Mouse (Mus musculus): ENCODE results near the gene AY761184. TPM values are rescaled to one million over a fixed set of nuclear protein-coding genes. Genes with fewer than 3 reads are reported as not detected.
"Not testable (repeated sequence)": the region's sequence is repeated elsewhere in the genome, so short reads cannot be mapped to it uniquely, and the experiment has no call there.

AY761184 gene
- not detected in 2 replicates for polyA plus RNA-seq (2014; fragmentation: Nextera tagmentation; extraction: Ambion mirVana)

- not testable (repeated sequence) for H3K4me1 ChIP-seq (ENCODE audit: control insufficient read depth, insufficient read depth, low read length); H3K36me3 ChIP-seq (ENCODE audit: control insufficient read depth, insufficient read depth, low read length); H3K4me2 ChIP-seq; H3K4me3 ChIP-seq (ENCODE audit: low read depth, low read length); H3K27me3 ChIP-seq (ENCODE audit: control insufficient read depth, insufficient read depth, low read length); H3K27ac ChIP-seq (ENCODE audit: low read depth, low read length); H3K9me3 ChIP-seq (replicated peaks; ENCODE audit: control insufficient read depth, low read length); H3K9ac ChIP-seq (ENCODE audit: low read depth, low read length); ATAC-seq (replicated peaks; ENCODE audit: insufficient number of reproducible peaks, low FRiP score, low TSS enrichment)
- 50% methylated on average over 1 of the region's 2 CpGs for WGBS (ENCODE audit: insufficient replicate concordance)
Observed at GRCm38 (mm10) chr8:21703545-21703944, at the start of gene AY761184. TSS of gene AY761184 (minus strand) at chr8:21703645.

- H3K4me3 ChIP-seq (ENCODE audit: low read depth, low read length); H3K36me3 ChIP-seq (ENCODE audit: control insufficient read depth, insufficient read depth, low read length); H3K9me3 ChIP-seq (replicated peaks; ENCODE audit: control insufficient read depth, low read length); ATAC-seq (replicated peaks; ENCODE audit: insufficient number of reproducible peaks, low FRiP score, low TSS enrichment); H3K4me2 ChIP-seq; H3K27ac ChIP-seq (ENCODE audit: low read depth, low read length); H3K4me1 ChIP-seq (ENCODE audit: control insufficient read depth, insufficient read depth, low read length); H3K27me3 ChIP-seq (ENCODE audit: control insufficient read depth, insufficient read depth, low read length); H3K9ac ChIP-seq (ENCODE audit: low read depth, low read length): not testable (repeated sequence)
- no CpG with 5 or more reads among the region's 1 CpGs for WGBS (ENCODE audit: insufficient replicate concordance)
Observed at GRCm38 (mm10) chr8:21665497-21665896, 37.9 kb downstream of the AY761184 start, which contains the start of gene Defa34. TSS of gene Defa34 (plus strand) at chr8:21665797.

DNA sequence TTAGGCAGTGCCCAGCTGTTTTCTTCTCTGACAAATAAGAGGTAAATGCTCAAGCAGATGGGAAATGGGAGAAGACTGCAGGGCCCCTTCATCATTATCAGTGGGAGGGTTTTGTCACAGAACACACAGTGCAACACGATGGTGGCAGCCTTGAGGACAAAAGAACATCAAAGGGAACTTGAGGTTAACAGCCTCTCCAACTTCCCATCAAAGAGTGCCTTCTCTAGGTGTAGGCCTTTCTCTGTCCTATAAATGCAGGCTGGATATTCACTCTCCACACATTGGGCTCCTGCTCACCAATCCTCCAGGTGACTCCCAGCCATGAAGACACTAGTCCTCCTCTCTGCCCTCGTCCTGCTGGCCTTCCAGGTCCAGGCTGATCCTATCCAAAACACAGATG lies 48.0 kb downstream of the AY761184 start, which contains the start of gene Defa17:
TSS of gene Defa17 (plus strand) at position 301 of the 400 bp plus-strand sequence.
- H3K27ac ChIP-seq (ENCODE audit: low read depth, low read length); H3K36me3 ChIP-seq (ENCODE audit: control insufficient read depth, insufficient read depth, low read length); ATAC-seq (replicated peaks; ENCODE audit: insufficient number of reproducible peaks, low FRiP score, low TSS enrichment); H3K9ac ChIP-seq (ENCODE audit: low read depth, low read length); H3K4me2 ChIP-seq; H3K27me3 ChIP-seq (ENCODE audit: control insufficient read depth, insufficient read depth, low read length); H3K4me3 ChIP-seq (ENCODE audit: low read depth, low read length); H3K4me1 ChIP-seq (ENCODE audit: control insufficient read depth, insufficient read depth, low read length); H3K9me3 ChIP-seq (replicated peaks; ENCODE audit: control insufficient read depth, low read length): not testable (repeated sequence)
- no CpG with 5 or more reads among the region's 2 CpGs for WGBS (ENCODE audit: insufficient replicate concordance)

Other genes starting within 250 kb of the AY761184 start
- not detected in 2 replicates for gene Gm7849, start 247.1 kb downstream of the AY761184 start, polyA plus RNA-seq (2014; fragmentation: Nextera tagmentation; extraction: Ambion mirVana)
- not detected in 2 replicates for gene Defa20, start 194.4 kb downstream of the AY761184 start, polyA plus RNA-seq (2014; fragmentation: Nextera tagmentation; extraction: Ambion mirVana)
- not detected in 2 replicates for gene Defa32, start 174.6 kb downstream of the AY761184 start, polyA plus RNA-seq (2014; fragmentation: Nextera tagmentation; extraction: Ambion mirVana)
- gene Defa37, start 138.3 kb downstream of the AY761184 start, polyA plus RNA-seq (2014; fragmentation: Nextera tagmentation; extraction: Ambion mirVana), result not detected in 2 replicates
- gene Defa28, start 120.6 kb downstream of the AY761184 start, polyA plus RNA-seq (2014; fragmentation: Nextera tagmentation; extraction: Ambion mirVana), result not detected in 2 replicates
- not detected in 2 replicates for gene Gm7861, start 109.1 kb downstream of the AY761184 start, polyA plus RNA-seq (2014; fragmentation: Nextera tagmentation; extraction: Ambion mirVana)
- not detected in 2 replicates for gene Defa26, start 85.5 kb downstream of the AY761184 start, polyA plus RNA-seq (2014; fragmentation: Nextera tagmentation; extraction: Ambion mirVana)
- gene Defa17, start 47.9 kb downstream of the AY761184 start, polyA plus RNA-seq (2014; fragmentation: Nextera tagmentation; extraction: Ambion mirVana), result not detected in 2 replicates
- gene Defa34, start 37.8 kb downstream of the AY761184 start, polyA plus RNA-seq (2014; fragmentation: Nextera tagmentation; extraction: Ambion mirVana), result not detected in 2 replicates
- gene Defa24, start 30.8 kb upstream of the AY761184 start, polyA plus RNA-seq (2014; fragmentation: Nextera tagmentation; extraction: Ambion mirVana), result not detected in 2 replicates
- not detected in 2 replicates for gene Defb50, start 119.9 kb upstream of the AY761184 start, polyA plus RNA-seq (2014; fragmentation: Nextera tagmentation; extraction: Ambion mirVana)
- gene Defb2, start 136.3 kb upstream of the AY761184 start, polyA plus RNA-seq (2014; fragmentation: Nextera tagmentation; extraction: Ambion mirVana), result not detected in 2 replicates
- not detected in 2 replicates for gene Defb10, start 155.3 kb upstream of the AY761184 start, polyA plus RNA-seq (2014; fragmentation: Nextera tagmentation; extraction: Ambion mirVana)
- gene Defb9, start 181.8 kb upstream of the AY761184 start, polyA plus RNA-seq (2014; fragmentation: Nextera tagmentation; extraction: Ambion mirVana), result not detected in 2 replicates
- gene Defb11, start 202.8 kb upstream of the AY761184 start, polyA plus RNA-seq (2014; fragmentation: Nextera tagmentation; extraction: Ambion mirVana), result not detected in 2 replicates
- not detected in 2 replicates for gene Defb15, start 229.1 kb upstream of the AY761184 start, polyA plus RNA-seq (2014; fragmentation: Nextera tagmentation; extraction: Ambion mirVana)
- not detected in 2 replicates for gene Defb35, start 234.7 kb upstream of the AY761184 start, polyA plus RNA-seq (2014; fragmentation: Nextera tagmentation; extraction: Ambion mirVana)
- gene Defb13, start 243.1 kb upstream of the AY761184 start, polyA plus RNA-seq (2014; fragmentation: Nextera tagmentation; extraction: Ambion mirVana), result not detected in 2 replicates